Mouse (Mus musculus) CD4-positive, CD25-positive, alpha-beta regulatory T cell, adult 2 months (primary cell): ENCODE measurements around the gene Nfatc2.
A peak's percentile ranks its signal among the peaks of the same experiment; 100 is the strongest.

Experiments
- DNase-seq: peaks from one replicate; pipeline ENCODE4 v3.0.0-alpha.2; 2012; ENCODE audit warnings: low read depth, low spot score

The Nfatc2 gene

GRCm38 (mm10) chr2:168489953-168490352, 111.5 kb downstream of the Nfatc2 start:
- DNase-seq = no peak

DNA sequence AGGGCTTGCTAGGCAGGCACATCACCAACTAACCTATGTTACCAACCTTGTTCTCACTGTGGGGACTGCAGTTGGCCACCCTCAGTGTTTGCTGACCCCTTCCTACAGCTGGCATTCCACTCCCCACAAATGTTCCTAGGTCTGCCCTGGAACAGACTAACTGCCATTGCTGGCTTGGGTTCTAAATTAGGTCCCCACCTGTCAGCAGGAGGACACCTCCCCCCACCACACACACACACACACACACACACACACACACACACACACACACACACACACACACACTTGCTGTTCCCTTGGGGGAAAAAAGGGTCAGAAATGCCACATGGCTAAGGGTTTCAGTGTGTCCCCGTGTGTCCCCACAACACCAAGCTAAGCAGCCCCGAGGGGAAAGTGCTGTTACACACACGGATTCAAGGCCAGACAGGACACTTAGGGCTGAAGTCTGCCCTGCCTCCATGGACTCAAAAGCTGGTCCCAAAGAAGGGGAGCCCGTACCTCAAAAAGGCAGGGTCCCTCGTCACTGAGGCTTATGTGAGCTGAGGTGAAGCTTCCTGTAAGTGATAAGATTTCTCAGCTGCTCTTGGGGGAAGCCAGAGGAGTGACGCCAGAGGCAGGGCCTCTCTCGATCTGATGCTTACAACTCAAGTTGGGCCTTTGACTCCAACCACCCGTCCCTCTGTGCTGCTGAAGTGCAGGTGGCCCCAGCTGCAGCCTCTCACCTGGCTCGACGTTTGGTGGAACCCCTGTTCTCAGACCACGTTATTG, 113.1 kb downstream of the Nfatc2 start:
- no peak for DNase-seq

- DNase-seq = no peak
These were observed 120.3 kb downstream of the Nfatc2 start for GRCm38 (mm10) chr2:168481121-168481520.

DNA sequence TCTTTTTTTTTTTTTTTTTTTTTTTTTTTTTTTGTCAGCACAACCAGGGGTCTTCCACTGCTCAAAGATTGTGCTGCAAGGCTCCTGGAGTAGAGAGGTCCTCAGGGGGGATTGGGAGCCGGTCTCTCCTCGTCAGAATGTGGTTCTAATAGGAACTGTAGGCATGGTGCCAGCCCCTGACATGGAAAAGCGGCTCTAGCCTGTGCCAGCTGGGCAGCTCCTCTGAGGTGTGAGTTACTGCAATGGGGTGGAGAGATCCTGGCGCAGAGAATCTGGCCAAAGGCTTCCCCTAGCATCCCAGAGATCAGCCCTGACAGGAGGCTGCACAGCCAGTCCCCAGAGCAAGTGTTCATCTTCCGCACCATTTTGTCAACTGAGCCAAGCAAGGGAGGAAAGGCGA, 120.8 kb downstream of the Nfatc2 start:
- no peak for DNase-seq

DNA sequence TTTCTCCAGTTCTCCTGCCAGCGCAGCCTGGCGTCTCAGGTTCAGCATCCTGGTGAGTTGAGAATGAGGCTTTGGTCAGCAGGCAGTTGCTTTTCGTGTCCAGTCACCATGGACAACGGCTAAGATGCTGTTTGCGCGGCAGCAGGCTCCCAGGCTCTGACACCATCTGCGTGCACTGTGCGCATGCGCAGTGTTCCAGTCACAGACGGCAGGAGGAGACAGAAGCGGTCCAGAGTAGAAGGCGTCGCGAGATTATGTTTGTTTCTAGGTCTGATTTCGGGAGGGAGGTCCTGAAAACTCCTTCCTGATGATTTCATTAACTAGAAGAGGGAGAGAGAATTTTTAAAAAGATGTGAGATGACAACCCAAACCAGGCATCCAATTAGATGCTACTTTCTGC, 121.5 kb downstream of the Nfatc2 start:
- DNase-seq = no peak

DNA sequence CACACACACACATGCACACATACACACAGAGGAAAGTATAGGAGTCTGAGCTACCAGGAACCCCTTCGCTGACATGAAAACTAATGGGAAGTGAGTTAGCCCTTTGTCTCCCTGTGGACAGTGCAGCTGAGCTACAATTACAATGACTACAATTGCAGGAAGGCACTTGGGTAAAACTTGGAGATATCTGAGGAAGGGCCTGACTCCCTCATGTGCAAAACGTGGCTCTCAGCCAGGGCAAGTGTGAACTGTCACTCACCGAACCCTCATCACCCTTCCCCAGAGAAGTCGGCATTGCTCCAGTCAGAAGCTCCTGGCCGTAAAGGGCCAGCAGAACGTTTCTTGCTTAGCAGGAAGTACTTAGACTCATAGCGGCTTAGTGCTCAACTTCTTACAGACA, 123.0 kb downstream of the Nfatc2 start:
- no peak for DNase-seq

DNA sequence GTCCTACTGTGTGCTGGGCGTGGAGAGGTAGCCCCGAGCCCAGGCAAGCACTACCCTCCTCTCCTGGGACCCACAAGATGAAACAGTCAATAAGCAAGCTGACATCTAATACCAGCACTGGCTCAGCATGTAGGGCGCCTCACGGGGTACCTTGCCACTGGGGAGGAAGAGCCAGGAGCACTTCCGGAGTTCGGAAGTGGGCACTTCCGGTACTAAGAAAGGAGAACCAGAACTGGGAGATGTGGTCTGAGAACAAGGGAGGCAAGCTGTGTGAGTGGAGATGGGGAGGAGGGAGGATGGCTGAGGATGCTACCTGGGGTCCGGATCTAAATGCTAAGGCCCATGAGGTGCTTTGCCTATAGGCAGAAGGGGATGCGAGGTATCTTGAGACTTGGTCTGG, 128.0 kb downstream of the Nfatc2 start:
- DNase-seq = peak; percentile 55

GRCm38 (mm10) chr2:168472899-168473298, 128.6 kb downstream of the Nfatc2 start:
- DNase-seq = peak; percentile 93

- DNase-seq = peak; percentile 79
These were observed 132.4 kb downstream of the Nfatc2 start for GRCm38 (mm10) chr2:168469032-168469431.

DNA sequence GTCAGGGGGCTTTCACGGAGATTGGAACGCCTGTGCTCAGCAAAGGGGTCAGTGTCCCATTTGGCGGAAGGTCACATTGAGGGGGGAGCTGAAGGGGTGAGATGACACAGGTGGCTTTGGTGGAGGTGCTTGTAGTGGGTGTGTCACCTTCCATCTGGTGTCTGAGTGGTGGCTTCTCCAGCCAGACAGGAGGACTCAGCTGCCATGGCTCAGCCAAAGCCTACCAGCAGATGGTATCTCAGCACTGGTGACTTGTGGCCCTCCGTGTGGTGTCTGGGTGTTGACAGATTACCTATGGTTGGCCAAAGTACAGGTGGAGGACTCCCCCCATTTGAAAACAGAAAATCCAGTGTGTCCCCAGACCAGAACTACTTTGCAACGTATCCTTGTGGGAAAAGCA, 134.3 kb downstream of the Nfatc2 start:
- DNase-seq = no peak

DNA sequence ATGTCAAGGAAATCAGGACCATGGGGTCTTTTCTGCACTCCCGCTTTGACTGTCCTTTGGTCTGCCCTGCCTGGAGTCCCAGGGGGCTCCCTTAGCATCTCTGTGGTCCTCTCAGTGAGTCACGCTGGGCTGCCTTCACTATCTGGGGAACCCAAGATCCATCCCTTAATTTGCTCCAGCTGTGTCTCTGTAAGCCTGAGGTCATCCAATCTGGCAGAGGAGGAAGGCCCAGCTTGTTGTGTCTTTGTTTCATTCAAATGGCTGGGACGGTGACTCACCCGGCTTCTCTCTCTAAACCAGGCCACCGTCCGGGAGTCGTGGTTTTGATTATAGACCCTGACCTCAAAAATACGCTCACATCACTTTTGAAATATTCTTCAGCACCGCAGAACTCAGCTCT, 135.4 kb downstream of the Nfatc2 start:
- DNase-seq = no peak

DNA sequence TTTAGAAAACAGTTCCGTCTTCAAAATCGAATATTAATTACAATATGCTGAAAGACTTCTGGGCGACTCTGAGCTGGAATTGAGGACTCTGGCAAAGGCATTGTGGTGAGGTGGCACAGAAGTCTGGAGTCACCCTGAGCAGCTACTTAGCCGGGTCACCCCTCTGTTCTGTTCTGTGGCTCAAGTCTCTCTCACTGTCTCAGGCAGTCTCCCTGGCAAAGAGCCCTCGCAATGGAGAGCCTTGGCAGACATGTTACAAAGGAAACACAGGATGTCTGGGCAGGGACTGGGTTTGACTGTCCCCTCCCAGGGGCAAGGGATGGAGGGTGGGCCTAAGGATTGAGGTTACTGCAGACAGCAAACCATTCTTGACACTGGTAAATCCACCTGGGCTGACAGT, 135.8 kb downstream of the Nfatc2 start:
- no peak for DNase-seq

GRCm38 (mm10) chr2:168461865-168462264, 139.6 kb downstream of the Nfatc2 start:
- no peak for DNase-seq

DNA sequence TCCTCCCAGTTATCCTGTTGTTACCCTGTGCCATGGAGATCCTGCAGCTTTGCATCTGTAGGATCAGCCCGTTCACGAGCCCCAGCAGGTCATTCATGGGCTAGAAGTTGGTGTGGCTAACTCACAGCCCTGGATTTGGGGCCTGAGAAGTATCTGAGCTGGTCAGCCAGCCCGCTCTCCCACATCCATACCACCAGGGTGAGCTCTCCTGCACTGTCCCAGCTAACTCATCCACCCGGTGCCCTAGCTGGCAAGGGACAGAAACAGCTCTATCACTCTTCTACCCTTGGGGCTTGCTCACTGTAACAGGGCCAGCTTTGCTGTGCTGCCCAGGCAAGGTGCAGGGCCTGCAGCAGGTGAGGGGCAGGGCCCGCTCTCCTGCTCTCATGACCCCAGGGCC, 141.8 kb downstream of the Nfatc2 start:
- DNase-seq = no peak

DNA sequence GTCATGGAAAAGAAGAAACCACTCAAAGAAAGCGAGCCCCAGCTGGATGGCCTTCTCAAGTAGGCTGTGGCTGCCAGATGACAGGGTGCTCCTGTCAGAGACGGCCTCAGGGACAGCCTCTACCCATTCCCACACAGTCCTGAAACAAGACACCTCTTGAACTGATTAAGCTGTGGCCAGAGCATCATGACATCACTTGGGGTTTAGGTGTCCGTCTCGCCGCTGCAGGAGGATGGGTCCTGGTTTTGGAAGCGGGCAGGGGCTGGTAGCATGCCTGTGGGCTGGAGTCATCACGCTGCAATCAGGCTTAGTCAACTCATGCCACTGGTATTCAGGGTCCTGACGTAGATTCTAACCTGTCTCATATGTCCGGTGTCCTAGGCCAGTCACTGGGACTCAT, 142.9 kb downstream of the Nfatc2 start:
- DNase-seq = no peak

- DNase-seq = no peak
These were observed 149.4 kb downstream of the Nfatc2 start for GRCm38 (mm10) chr2:168451714-168452708.

DNA sequence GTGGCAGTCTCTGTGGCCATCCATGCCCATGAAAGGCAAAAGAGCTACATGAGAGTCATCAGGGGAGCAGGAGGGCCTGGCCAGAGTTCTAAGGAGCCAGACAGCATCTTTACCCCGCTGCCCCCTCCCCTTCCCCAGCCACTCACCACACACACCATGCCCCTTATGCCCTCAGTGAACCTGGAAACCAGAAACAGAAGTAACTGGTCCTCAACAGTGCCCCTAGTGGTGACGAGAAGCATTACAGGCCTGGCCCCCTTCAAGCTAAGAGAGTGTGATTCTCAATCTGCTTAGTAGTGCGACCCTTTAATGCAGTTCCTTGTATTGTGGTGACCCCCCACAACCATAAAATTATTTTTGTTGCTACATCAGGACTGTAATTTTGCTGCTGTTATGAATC, 150.5 kb downstream of the Nfatc2 start:
- DNase-seq = peak; percentile 72

- no peak for DNase-seq
These were observed 153.4 kb downstream of the Nfatc2 start for GRCm38 (mm10) chr2:168448054-168448453.

DNA sequence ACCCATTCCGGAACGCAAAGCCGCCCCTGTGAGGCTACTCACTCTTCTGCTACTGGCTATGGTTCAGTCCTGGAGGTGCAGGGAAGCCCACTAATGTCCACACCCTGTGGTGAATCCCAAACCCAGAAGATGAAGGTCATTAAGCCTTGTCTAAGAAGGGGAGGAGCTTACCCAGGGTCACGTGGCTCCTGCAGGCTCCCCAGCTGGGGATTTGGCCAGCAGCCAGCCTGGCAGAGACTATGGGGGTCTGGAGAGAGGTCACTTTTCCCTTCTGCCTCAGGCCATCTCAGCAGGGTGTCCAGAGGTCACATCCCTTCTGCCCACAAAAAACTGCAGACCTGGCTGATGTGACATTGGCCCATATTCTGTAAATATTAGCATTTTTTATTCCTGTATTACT, 153.9 kb downstream of the Nfatc2 start:
- DNase-seq = no peak

DNA sequence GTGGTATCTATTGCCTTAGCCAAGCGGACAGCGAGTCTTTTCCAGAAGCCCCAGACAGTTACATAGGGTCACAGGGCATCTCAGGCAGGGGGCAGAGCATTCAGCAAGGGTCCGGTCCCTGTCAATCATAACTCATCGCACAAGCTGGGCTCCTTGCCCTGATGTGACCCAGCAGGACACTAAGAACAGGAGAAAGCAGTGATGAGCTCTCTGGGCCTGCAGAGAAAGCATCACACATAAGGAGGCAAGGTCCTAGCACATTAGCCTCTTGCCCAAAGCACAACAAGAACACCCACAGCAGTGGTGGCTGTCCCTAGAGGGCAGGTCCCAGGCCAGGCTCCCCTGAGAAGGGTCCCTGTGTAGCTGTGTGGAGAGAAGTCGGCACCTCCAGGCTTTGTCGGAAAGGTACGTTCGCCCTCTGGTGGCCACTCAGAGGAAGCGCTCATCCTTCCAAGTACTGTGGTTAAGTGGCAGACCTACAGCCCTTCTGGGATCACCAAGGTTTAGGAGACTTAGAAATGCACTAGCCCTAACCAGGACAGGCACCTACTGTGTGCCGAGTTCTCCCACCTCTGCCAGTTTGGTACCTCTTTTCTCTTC, 156.1 kb downstream of the Nfatc2 start:
- peak; percentile 73 for DNase-seq

DNA sequence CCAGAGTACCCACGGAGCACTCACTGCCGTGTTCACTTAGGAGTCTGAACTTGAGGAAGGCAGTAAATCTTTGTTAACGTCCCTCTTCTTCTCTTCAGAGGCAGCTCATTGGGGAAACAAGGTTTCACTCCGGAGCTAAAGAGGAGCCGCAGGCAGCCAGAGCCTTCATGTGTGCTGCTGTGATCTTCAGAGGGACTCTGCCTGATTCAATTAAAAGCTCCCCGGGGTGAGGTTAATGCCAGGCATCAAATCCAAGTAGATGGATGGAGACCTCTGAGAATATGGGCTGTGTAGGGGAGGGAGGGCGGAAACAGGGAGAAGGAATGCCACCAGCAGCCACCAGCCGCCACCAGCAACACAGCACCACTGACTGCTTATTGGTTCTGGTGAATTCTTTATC, 157.3 kb downstream of the Nfatc2 start:
- DNase-seq = no peak

DNA sequence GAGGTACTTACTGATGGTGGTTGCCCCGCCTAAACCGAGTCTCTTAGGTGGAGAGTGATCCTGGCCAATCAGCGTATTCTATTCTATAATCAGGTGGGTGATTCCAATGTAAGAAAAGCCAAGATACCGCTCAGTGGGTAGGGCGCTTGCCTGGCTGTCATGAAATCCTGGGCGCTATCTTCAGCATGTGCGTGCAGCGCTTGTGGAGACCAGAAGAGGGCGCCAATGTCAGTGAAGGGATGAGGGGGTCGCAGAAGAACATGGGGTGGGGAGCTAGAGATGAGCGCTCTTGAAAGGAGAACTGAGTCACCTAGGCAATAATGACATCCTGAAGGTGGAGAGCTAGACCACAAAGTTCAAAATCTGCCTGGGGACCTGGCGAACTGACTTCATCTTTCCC, 160.0 kb downstream of the Nfatc2 start:
- DNase-seq = no peak
